Mouse (Mus musculus): ENCODE data around the gene Zdhhc12. TPM values are rescaled to one million over a fixed set of nuclear protein-coding genes. Genes with fewer than 3 reads are reported as not detected.
A peak's percentile ranks its signal among the peaks of the same experiment; 100 is the strongest.

The Zdhhc12 gene
- polyA plus RNA-seq, 1 experiment = 17.4 TPM

DNA sequence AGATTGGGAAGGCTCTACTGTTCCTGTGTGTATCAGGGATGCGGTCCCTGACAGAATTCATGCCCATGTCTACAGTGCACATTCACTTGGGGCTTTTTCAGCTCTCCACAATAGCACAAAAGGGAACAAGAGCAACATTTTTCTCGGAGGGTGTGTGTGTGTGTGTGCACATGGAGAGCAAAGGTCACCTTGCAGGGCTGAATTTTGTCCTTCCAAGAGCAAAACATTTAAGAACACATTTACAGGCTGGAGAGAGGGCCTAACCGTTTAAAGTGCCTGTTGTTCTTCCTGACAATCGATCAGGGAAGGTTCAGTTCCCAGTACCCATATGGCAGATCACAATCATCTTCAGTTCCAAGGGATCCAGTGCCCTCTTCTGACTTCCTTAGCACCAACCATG lies 36.7 kb upstream of the Zdhhc12 start:
- 83% methylated on average over 4 of the region's 4 CpGs for WGBS
- Histone ChIP-seq H3K4me3 (replicated peaks; ENCODE audit: control insufficient read depth, low read depth, low read length) (no peak overlapping the region), H3K4me1 (ENCODE audit: control insufficient read depth, insufficient read depth, low read length) (no peaks in the 10 kb centered on the region; the same call in 1 of the 2 replicates), H3K27ac (ENCODE audit: control insufficient read depth, insufficient read depth, low read depth, low read length, poor library complexity) (no peak overlapping the region)
- no peak for TF ChIP-seq CTCF (IDR thresholded peaks at IDR 0.05; ENCODE audit: control insufficient read depth, insufficient read depth, low read length)
- no peak for TF ChIP-seq POLR2A (IDR thresholded peaks at IDR 0.05; ENCODE audit: borderline replicate concordance, control insufficient read depth, low read depth, low read length)

- Histone ChIP-seq H3K4me3 (replicated peaks; ENCODE audit: control insufficient read depth, low read depth, low read length) (no peak overlapping the region), H3K4me1 (ENCODE audit: control insufficient read depth, insufficient read depth, low read length) (no peaks in the 10 kb centered on the region; the same call in 1 of the 2 replicates), H3K27ac (ENCODE audit: control insufficient read depth, insufficient read depth, low read depth, low read length, poor library complexity) (no peak overlapping the region)
- WGBS = 35% methylated on average over 2 of the region's 2 CpGs
- TF ChIP-seq CTCF (IDR thresholded peaks at IDR 0.05; ENCODE audit: control insufficient read depth, insufficient read depth, low read length) (no peak), POLR2A (IDR thresholded peaks at IDR 0.05; ENCODE audit: borderline replicate concordance, control insufficient read depth, low read depth, low read length) (no peak)
Observed at GRCm38 (mm10) chr2:30128789-30129188, 35.3 kb upstream of the Zdhhc12 start.

DNA sequence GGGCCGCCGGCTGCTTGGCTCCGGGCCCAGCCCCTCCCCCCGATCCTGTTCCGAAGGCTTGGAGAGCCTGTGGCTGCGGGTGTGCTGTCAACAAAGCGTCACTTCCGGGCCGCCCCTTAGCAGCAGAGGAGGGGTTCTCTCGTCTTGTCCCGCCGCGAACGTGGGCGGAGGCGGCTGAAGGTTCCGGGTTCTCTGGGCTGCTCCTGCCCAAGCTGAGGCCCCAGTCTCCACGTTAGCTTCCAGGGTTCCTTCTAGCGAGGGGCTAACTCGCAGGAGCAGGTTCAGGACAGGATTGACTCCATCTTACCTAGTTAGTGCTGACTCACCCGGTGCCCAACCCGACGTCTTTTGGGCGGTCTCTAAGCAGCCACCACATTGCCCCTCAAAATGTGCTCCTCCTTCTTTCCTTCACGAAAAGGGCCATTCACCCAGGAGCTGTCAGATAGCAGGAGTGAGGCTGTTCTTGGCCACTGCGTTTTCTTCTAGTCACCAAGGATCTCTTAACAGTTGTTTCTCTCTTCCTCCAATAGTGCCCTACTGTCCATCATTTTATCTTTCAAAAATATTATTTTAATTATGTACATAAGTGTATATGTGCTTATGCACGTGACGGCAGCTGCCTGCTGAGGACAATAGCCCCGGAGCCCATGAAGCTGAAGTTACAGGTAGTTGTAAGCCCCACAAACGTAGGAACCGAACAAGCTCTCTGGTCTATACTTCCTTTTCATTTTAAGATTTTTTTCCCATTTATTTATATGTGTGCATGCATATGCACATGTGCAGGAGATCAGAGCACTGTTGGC lies 31.2 kb upstream of the Zdhhc12 start, which contains the start of gene Zer1:
Zer1 (minus strand) TSS at position 114 of the 803 bp plus-strand sequence.
- 11% methylated on average over 31 of the region's 31 CpGs for WGBS
- TF ChIP-seq CTCF (IDR thresholded peaks at IDR 0.05; ENCODE audit: control insufficient read depth, insufficient read depth, low read length) = no peak
- TF ChIP-seq POLR2A (IDR thresholded peaks at IDR 0.05; ENCODE audit: borderline replicate concordance, control insufficient read depth, low read depth, low read length) = peak; percentile 90; the same call in 1 of the 2 replicates
- H3K27ac ChIP-seq (ENCODE audit: control insufficient read depth, insufficient read depth, low read depth, low read length, poor library complexity) = peak within 1 kb of the TSS; percentile 76
- H3K4me3 ChIP-seq (replicated peaks; ENCODE audit: control insufficient read depth, low read depth, low read length) = peak within 1 kb of the TSS; percentile 68
- H3K4me1 ChIP-seq (ENCODE audit: control insufficient read depth, insufficient read depth, low read length) = peaks cover 2% of the 10 kb centered on the region

GRCm38 (mm10) chr2:30123729-30124471 lies 30.5 kb upstream of the Zdhhc12 start:
- no peak for TF ChIP-seq POLR2A (IDR thresholded peaks at IDR 0.05; ENCODE audit: borderline replicate concordance, control insufficient read depth, low read depth, low read length)
- TF ChIP-seq CTCF (IDR thresholded peaks at IDR 0.05; ENCODE audit: control insufficient read depth, insufficient read depth, low read length) = no peak
- Histone ChIP-seq H3K4me1 (ENCODE audit: control insufficient read depth, insufficient read depth, low read length) (peaks cover 2% of the 10 kb centered on the region), H3K27ac (ENCODE audit: control insufficient read depth, insufficient read depth, low read depth, low read length, poor library complexity) (peak overlapping the region; percentile 76; the same call in 1 of the 2 replicates), H3K4me3 (replicated peaks; ENCODE audit: control insufficient read depth, low read depth, low read length) (peak overlapping the region; percentile 68)
- WGBS = 1% methylated on average over 44 of the region's 44 CpGs

DNA sequence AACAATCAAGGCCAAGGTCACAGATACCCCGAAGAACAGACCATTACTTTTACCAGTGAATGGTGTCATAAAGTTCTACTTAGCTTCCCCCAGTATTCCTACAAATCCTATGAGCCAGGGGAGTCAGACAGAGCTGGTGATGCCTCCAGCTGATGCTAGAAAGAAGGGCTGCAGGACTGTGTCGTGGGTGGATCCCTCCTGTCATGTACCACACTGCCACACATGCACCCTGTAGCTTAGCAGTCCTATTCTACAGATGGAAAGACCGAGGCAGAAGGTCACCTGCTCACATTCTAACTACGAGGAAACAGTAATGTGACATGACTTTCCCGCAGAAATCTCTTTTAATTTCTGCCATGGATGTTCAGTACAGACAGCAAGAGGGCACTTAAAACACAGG lies 29.3 kb upstream of the Zdhhc12 start:
- Histone ChIP-seq H3K4me1 (ENCODE audit: control insufficient read depth, insufficient read depth, low read length) (peaks cover 2% of the 10 kb centered on the region), H3K4me3 (replicated peaks; ENCODE audit: control insufficient read depth, low read depth, low read length) (no peak overlapping the region), H3K27ac (ENCODE audit: control insufficient read depth, insufficient read depth, low read depth, low read length, poor library complexity) (no peak overlapping the region)
- WGBS = 87% methylated on average over 5 of the region's 5 CpGs
- TF ChIP-seq CTCF (IDR thresholded peaks at IDR 0.05; ENCODE audit: control insufficient read depth, insufficient read depth, low read length) = no peak

DNA sequence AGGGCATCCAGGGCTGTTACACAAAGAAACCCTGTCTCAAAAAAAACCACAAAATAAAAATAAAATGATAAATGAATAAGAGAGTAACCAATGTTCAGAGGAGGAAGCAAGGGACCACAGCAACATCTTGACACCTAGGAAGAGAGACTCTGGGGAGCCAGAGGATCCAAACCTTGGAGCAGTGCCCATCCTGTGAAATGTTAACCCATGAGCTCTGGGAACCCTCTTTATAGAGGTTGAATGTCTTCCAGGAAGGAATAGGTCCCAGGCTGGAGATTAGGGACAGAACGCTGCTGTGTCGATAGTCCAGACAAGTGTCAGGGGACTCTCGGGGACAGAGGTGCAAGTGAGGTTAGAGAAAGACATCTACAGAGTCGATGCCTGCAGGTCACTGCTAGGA lies 26.8 kb upstream of the Zdhhc12 start:
- TF ChIP-seq CTCF (IDR thresholded peaks at IDR 0.05; ENCODE audit: control insufficient read depth, insufficient read depth, low read length) (no peak), POLR2A (IDR thresholded peaks at IDR 0.05; ENCODE audit: borderline replicate concordance, control insufficient read depth, low read depth, low read length) (no peak)
- Histone ChIP-seq H3K4me3 (replicated peaks; ENCODE audit: control insufficient read depth, low read depth, low read length) (no peak overlapping the region), H3K27ac (ENCODE audit: control insufficient read depth, insufficient read depth, low read depth, low read length, poor library complexity) (no peak overlapping the region), H3K4me1 (ENCODE audit: control insufficient read depth, insufficient read depth, low read length) (peaks cover 2% of the 10 kb centered on the region)
- 86% methylated on average over 4 of the region's 4 CpGs for WGBS

- WGBS = 71% methylated on average over 6 of the region's 6 CpGs
- Histone ChIP-seq H3K27ac (ENCODE audit: control insufficient read depth, insufficient read depth, low read depth, low read length, poor library complexity) (no peak overlapping the region), H3K4me3 (replicated peaks; ENCODE audit: control insufficient read depth, low read depth, low read length) (no peak overlapping the region), H3K4me1 (ENCODE audit: control insufficient read depth, insufficient read depth, low read length) (peaks cover 2% of the 10 kb centered on the region)
- no peak for TF ChIP-seq CTCF (IDR thresholded peaks at IDR 0.05; ENCODE audit: control insufficient read depth, insufficient read depth, low read length)
- no peak for TF ChIP-seq POLR2A (IDR thresholded peaks at IDR 0.05; ENCODE audit: borderline replicate concordance, control insufficient read depth, low read depth, low read length)
Observed at GRCm38 (mm10) chr2:30119641-30120051, 26.2 kb upstream of the Zdhhc12 start.

DNA sequence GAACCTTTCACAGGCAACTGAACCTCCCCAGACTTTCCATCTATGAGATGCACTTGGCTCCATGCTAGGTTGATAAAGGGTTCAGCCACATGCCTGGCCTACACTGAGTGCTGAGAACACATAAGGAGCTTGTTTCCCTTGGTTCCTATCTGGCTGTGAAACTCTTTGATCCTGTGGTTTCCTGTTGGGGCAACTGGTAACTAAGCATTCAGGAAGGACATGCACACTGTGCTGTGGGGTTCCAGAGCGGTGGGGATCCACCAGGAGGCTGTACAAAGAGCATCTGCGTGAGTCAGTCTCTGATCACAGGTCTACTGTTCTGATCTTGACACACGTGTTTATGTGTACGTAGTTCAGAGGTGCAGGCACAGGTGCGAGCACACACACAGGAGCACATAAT lies 19.1 kb upstream of the Zdhhc12 start:
- Histone ChIP-seq H3K4me3 (replicated peaks; ENCODE audit: control insufficient read depth, low read depth, low read length) (no peak overlapping the region), H3K4me1 (ENCODE audit: control insufficient read depth, insufficient read depth, low read length) (peaks cover 3% of the 10 kb centered on the region), H3K27ac (ENCODE audit: control insufficient read depth, insufficient read depth, low read depth, low read length, poor library complexity) (no peak overlapping the region)
- TF ChIP-seq POLR2A (IDR thresholded peaks at IDR 0.05; ENCODE audit: borderline replicate concordance, control insufficient read depth, low read depth, low read length) = no peak
- no peak for TF ChIP-seq CTCF (IDR thresholded peaks at IDR 0.05; ENCODE audit: control insufficient read depth, insufficient read depth, low read length)
- WGBS = 17% methylated on average over 5 of the region's 5 CpGs
